Mouse (Mus musculus): ENCODE data around the gene Haus8. TPM values are rescaled to one million over a fixed set of nuclear protein-coding genes. Genes with fewer than 3 reads are reported as not detected.
"Not testable (repeated sequence)": the region's sequence is repeated elsewhere in the genome, so short reads cannot be mapped to it uniquely, and the experiment has no call there.

Haus8 gene
- polyA plus RNA-seq, 1 experiment from 2014 or later: 57.4 TPM

DNA sequence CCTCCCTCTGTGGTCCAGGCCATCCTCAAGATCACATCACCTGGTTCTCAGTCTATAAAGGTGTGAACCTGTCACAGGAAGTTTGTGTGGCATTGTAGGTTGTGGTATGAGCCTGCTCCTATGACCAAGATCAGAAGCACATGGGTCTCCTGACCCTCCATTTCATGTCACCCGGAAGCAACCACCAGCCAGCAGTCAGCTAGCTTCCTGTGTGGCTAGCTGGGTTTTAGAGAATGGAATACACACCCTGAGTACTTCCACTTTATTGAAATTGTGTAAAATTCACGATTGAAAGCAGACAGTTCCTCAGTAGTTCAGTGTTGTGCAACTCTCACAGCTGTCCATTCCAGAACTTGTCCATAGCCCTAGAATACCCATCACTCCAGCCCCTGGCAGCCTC, 13.5 kb upstream of the Haus8 start:
- H3K27ac ChIP-seq: 0 out of 2 replicates have a peak overlapping the region, but pooled peaks have one; percentile 34
- 24% methylated on average over 2 of the region's 2 CpGs for WGBS (ENCODE audit: insufficient replicate concordance)
- not testable (repeated sequence) for DNase-seq; H3K4me2 ChIP-seq; ATAC-seq (ENCODE audit: low read depth); H3K9me3 ChIP-seq (replicated peaks); H3K4me3 ChIP-seq (replicated peaks); H3K9ac ChIP-seq; H3K27me3 ChIP-seq
- peaks cover 16% of the 10 kb centered on the region for H3K4me1 ChIP-seq (replicated peaks)
- H3K36me3 ChIP-seq: peaks cover 34% of the 10 kb centered on the region

DNA sequence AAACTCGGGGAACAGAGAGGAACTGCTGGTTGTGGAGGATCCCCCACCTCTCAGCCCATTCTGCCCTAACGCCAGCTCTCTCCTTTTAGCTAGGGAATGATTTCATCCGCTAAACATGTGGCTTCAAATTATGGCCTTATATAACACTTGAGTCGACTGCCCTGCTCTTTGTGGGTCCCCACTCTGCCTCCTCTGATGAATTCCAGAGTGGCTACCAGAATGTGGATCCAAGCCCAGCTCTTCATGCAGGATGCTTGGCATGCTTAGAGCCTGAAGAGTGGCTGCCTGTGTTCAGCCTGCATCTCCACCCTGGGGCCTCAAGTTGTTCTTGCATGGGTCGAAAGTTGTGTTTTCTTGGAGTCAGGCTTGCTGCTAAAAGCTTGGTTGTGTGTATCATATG, 9.9 kb upstream of the Haus8 start:
- Histone ChIP-seq H3K4me1 (replicated peaks) (peaks cover 26% of the 10 kb centered on the region), H3K9ac (no peak overlapping the region), H3K27ac (no peak overlapping the region), H3K27me3 (no peaks in the 10 kb centered on the region), H3K36me3 (0 out of 2 replicates have a peak, but pooled peaks cover 4% of the 10 kb centered on the region), H3K9me3 (replicated peaks) (no peaks in the 10 kb centered on the region), H3K4me3 (replicated peaks) (no peak overlapping the region), H3K4me2 (no peak overlapping the region)
- no peak for ATAC-seq (ENCODE audit: low read depth)
- DNase-seq: no peak
- WGBS (ENCODE audit: insufficient replicate concordance): 68% methylated on average over 5 of the region's 5 CpGs

DNA sequence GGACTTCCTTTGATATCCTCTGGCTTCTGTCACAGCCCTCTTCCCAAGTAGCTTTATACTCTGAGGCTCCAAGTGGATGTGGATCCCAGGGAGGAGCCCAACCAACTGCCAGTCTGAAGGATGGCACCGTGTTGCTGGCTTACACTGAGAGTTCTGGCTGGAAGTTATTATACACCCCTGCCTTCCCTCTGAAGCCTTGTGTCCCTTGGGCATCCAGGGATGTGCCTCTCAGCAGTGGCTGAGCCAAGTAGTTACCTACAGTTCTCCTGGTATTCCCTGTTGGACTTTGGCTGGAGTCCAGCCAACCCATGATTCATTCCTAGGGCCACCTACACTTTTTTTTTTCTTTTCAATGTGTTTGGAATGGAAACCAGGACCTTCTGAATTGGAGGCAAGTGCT, 9.0 kb upstream of the Haus8 start:
- H3K4me3 ChIP-seq (replicated peaks); H3K27ac ChIP-seq; H3K9me3 ChIP-seq (replicated peaks); H3K9ac ChIP-seq; ATAC-seq (ENCODE audit: low read depth); H3K36me3 ChIP-seq; DNase-seq; H3K27me3 ChIP-seq; H3K4me2 ChIP-seq: not testable (repeated sequence)
- peaks cover 26% of the 10 kb centered on the region for H3K4me1 ChIP-seq (replicated peaks)
- WGBS (ENCODE audit: insufficient replicate concordance): 78% methylated on average over 1 of the region's 1 CpGs

DNA sequence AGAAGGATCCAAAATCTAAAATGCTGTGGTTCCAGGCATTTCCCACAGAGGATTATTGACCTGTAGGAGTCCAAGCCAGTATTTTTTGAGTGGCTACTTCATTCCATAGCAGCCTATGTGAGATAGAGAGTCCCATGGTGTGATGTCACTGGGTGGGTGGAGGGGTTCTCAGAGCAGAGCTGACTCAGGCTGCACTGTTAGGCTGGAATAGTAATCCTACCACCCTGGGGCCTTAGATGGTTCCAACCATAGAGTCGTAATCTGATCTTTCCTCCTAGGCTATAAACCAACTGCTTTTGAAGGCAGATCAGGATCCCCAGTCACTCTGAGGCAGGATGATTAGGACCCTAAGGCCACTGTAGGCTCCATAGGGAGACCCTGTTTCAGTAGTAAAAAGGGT, 6.7 kb upstream of the Haus8 start:
- not testable (repeated sequence) for DNase-seq; H3K27me3 ChIP-seq; H3K4me2 ChIP-seq; H3K27ac ChIP-seq; H3K36me3 ChIP-seq; ATAC-seq (ENCODE audit: low read depth); H3K9ac ChIP-seq; H3K4me3 ChIP-seq (replicated peaks); H3K9me3 ChIP-seq (replicated peaks)
- H3K4me1 ChIP-seq (replicated peaks): peaks cover 43% of the 10 kb centered on the region
- 78% methylated on average over 1 of the region's 1 CpGs for WGBS (ENCODE audit: insufficient replicate concordance)

- Histone ChIP-seq H3K27me3 (no peaks in the 10 kb centered on the region), H3K4me3 (replicated peaks) (no peak overlapping the region), H3K9ac (no peak overlapping the region), H3K27ac (no peak overlapping the region), H3K4me2 (no peak overlapping the region), H3K9me3 (replicated peaks) (no peaks in the 10 kb centered on the region), H3K36me3 (no peaks in the 10 kb centered on the region), H3K4me1 (replicated peaks) (peaks cover 51% of the 10 kb centered on the region)
- no peak for DNase-seq
- no peak for ATAC-seq (ENCODE audit: low read depth)
- 76% methylated on average over 3 of the region's 3 CpGs for WGBS (ENCODE audit: insufficient replicate concordance)
Measured at GRCm38 (mm10) chr8:71276166-71276565, 3.4 kb upstream of the Haus8 start.

GRCm38 (mm10) chr8:71274478-71274877, 1.7 kb upstream of the Haus8 start:
- no peak for ATAC-seq (ENCODE audit: low read depth)
- peak overlapping the region; percentile 47; the same call in 1 of the 2 replicates for H3K27ac ChIP-seq
- peak overlapping the region; percentile 93; the same call in 1 of the 2 replicates for H3K4me3 ChIP-seq (replicated peaks)
- peak overlapping the region; percentile 91 for H3K4me2 ChIP-seq
- H3K27me3 ChIP-seq: no peaks in the 10 kb centered on the region
- no peaks in the 10 kb centered on the region for H3K9me3 ChIP-seq (replicated peaks)
- peak; percentile 11 for DNase-seq
- 0 out of 2 replicates have a peak, but pooled peaks cover 8% of the 10 kb centered on the region for H3K36me3 ChIP-seq
- H3K9ac ChIP-seq: peak overlapping the region; percentile 94; the same call in 1 of the 2 replicates
- H3K4me1 ChIP-seq (replicated peaks): peaks cover 55% of the 10 kb centered on the region

- peak overlapping the region; percentile 88 for H3K27ac ChIP-seq
- peak overlapping the region; percentile 93 for H3K4me3 ChIP-seq (replicated peaks)
- peak overlapping the region; percentile 91 for H3K4me2 ChIP-seq
- DNase-seq (peak; percentile 59), ATAC-seq (ENCODE audit: low read depth) (no peak)
- peak overlapping the region; percentile 94 for H3K9ac ChIP-seq
- H3K36me3 ChIP-seq: 0 out of 2 replicates have a peak, but pooled peaks cover 8% of the 10 kb centered on the region
- 2% methylated on average over 14 of the region's 14 CpGs for WGBS (ENCODE audit: insufficient replicate concordance)
- H3K9me3 ChIP-seq (replicated peaks): no peaks in the 10 kb centered on the region
- H3K27me3 ChIP-seq: no peaks in the 10 kb centered on the region
- H3K4me1 ChIP-seq (replicated peaks): peaks cover 59% of the 10 kb centered on the region
Measured at GRCm38 (mm10) chr8:71273151-71273510, 397 bp upstream of the Haus8 start.

- Histone ChIP-seq H3K4me1 (replicated peaks) (peaks cover 74% of the 10 kb centered on the region), H3K9ac (peak overlapping the region; percentile 91), H3K36me3 (peaks cover 19% of the 10 kb centered on the region), H3K27ac (peak overlapping the region; percentile 95), H3K27me3 (no peaks in the 10 kb centered on the region), H3K4me3 (replicated peaks) (peak overlapping the region; percentile 93), H3K9me3 (replicated peaks) (no peaks in the 10 kb centered on the region), H3K4me2 (peak overlapping the region; percentile 91)
- ATAC-seq (ENCODE audit: low read depth) (no peak), DNase-seq (peak; percentile 23)
- 9% methylated on average over 5 of the region's 5 CpGs for WGBS (ENCODE audit: insufficient replicate concordance)
Measured at GRCm38 (mm10) chr8:71271630-71272029, 1.1 kb downstream of the Haus8 start.

DNA sequence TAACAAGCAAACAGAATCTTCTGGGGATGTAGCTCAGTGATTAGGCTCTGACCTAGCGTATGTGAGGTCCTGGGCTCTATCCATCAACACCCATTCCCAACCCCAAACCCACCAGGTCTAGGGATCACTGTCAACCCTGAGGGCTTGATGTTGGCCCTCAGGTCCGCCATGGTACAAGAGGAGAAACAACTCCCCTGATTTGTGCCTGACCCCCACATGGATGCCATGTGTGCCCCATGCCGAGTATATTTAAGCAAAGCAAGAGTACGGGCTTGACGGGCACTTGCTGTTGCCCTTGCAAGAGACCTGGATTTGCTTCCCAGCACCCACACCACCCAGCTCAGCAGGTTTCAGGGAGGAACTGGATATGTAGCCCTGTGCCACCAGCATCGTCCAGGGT, 4.4 kb downstream of the Haus8 start:
- not testable (repeated sequence) for H3K9ac ChIP-seq; H3K4me3 ChIP-seq (replicated peaks); ATAC-seq (ENCODE audit: low read depth); H3K27me3 ChIP-seq; H3K4me2 ChIP-seq; H3K27ac ChIP-seq; DNase-seq; H3K9me3 ChIP-seq (replicated peaks)
- peaks cover 32% of the 10 kb centered on the region for H3K36me3 ChIP-seq
- H3K4me1 ChIP-seq (replicated peaks): peaks cover 49% of the 10 kb centered on the region
- 84% methylated on average over 6 of the region's 6 CpGs for WGBS (ENCODE audit: insufficient replicate concordance)

DNA sequence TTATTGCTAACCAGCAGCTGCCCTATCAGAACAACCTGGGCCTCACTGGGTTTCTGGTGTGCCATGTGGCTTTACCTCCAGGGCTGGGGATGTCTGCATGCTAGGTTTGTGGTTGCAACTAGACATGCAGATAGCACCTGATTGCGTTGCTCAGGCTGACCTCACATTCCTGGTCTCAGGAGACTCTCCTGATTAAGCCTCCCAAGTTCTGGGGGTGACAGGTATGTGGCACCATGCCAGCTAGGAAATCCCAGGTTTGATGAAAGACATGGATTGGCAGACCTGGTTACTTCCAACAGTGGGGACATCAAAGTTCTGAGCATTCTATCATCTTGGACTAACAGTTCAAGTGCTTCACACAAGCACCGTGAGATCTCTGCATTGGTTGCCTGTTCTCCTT, 5.0 kb downstream of the Haus8 start:
- Histone ChIP-seq H3K4me3 (replicated peaks) (no peak overlapping the region), H3K4me1 (replicated peaks) (peaks cover 48% of the 10 kb centered on the region), H3K9ac (no peak overlapping the region), H3K4me2 (peak overlapping the region; percentile 15; the same call in 1 of the 2 replicates), H3K36me3 (peaks cover 38% of the 10 kb centered on the region), H3K27me3 (no peaks in the 10 kb centered on the region), H3K27ac (no peak overlapping the region), H3K9me3 (replicated peaks) (no peaks in the 10 kb centered on the region)
- DNase-seq: no peak
- WGBS (ENCODE audit: insufficient replicate concordance): 79% methylated on average over 2 of the region's 2 CpGs
- no peak for ATAC-seq (ENCODE audit: low read depth)

DNA sequence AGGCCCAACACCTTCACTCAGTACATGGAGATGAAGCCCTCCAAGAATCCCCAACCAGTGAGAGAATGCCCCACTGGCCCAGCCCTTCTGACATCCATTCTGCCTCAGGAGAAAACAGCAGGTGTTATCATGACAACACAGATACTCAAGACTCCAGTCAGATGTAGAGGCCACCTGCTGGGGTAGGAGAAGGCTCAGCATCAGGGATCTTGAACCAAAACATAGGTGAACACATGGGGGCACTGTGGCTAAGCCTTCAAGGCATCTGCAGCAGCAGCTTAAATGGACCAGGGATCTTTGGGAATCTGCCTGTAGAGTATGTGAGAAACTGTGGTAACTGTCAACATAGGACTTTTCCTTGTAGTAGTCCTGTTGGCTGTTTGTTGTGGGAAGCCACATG, 11.5 kb downstream of the Haus8 start:
- Histone ChIP-seq H3K27ac (no peak overlapping the region), H3K9me3 (replicated peaks) (no peaks in the 10 kb centered on the region), H3K27me3 (no peaks in the 10 kb centered on the region), H3K9ac (no peak overlapping the region), H3K4me1 (replicated peaks) (peaks cover 10% of the 10 kb centered on the region), H3K4me2 (no peak overlapping the region), H3K36me3 (peaks cover 49% of the 10 kb centered on the region), H3K4me3 (replicated peaks) (no peak overlapping the region)
- DNase-seq (peak; percentile 16), ATAC-seq (ENCODE audit: low read depth) (peak; percentile 58; the same call in 1 of the 2 replicates)

GRCm38 (mm10) chr8:71256545-71257232, 16.0 kb downstream of the Haus8 start:
- no peaks in the 10 kb centered on the region for H3K27me3 ChIP-seq
- H3K4me1 ChIP-seq (replicated peaks): peaks cover 4% of the 10 kb centered on the region; the same call in 1 of the 2 replicates
- DNase-seq (no peak), ATAC-seq (ENCODE audit: low read depth) (no peak)
- H3K9me3 ChIP-seq (replicated peaks): no peaks in the 10 kb centered on the region
- 78% methylated on average over 3 of the region's 3 CpGs for WGBS (ENCODE audit: insufficient replicate concordance)
- H3K36me3 ChIP-seq: peaks cover 65% of the 10 kb centered on the region
- no peak overlapping the region for H3K4me3 ChIP-seq (replicated peaks)
- no peak overlapping the region for H3K9ac ChIP-seq
- H3K27ac ChIP-seq: no peak overlapping the region
- no peak overlapping the region for H3K4me2 ChIP-seq
